Mouse (Mus musculus) yolk sac, embryonic 10.5 days (tissue): ENCODE measurements around the gene Tcf12.

Source experiments
- DNase-seq: peaks from one replicate; pipeline ENCODE4 v3.0.0-alpha.2; 2017; ENCODE audit warnings: low spot score

Gene Tcf12

DNA sequence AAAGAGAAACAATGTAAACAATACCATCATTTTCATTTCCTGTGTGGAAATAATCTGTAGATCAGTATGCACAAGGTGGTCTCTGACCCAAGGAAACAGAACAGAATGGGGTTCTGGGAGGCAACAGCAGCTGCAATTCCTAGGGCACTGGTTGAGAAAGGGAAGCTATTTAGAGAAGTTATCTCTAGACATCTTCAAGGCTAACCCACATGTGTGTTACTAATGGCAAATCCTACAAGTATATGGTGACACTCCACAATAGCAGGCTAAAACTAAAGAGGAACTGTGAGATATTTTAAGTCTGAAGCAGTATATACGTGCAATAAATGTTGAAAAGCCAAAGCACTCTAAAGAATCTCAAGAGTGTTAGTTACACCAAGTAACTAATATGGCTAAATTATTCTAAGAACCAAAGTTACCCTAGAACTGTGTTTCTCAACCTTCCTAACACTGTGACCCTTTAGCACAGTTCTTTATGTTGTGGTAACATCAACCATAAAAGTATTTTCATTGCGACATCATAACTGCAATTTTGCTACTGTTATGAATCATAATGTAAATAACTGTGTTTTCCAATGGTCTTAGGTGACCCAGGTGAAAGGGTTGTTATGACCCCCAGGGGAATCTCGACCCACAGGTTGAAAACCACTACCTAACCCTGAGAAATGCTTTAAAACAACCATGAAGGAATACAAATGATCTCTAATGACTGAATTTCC, 22.6 kb downstream of the Tcf12 start:
- no peak for DNase-seq

DNA sequence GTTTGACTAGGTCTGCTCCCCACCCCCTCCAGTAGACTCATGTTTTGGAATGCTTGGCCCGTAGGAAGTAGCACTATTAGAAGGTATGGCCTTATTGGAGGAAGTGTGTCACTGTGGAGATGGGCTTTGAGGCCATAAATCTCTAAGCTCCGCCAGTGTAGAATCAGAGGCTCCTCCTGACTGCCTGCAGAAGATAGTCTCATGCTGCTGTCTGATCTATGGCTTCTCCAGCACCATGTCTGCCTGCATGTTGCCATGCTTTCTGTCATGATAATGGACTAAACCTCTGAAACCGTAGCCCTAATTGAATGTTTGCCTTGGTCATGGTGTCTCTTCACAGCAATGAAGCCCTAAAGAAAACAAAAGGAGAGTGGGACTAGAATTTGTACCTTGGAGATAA, 26.7 kb downstream of the Tcf12 start:
- DNase-seq: no peak

GRCm38 (mm10) chr9:72084131-72084530, 27.5 kb downstream of the Tcf12 start:
- no peak for DNase-seq

GRCm38 (mm10) chr9:72076158-72076557, 35.5 kb downstream of the Tcf12 start:
- DNase-seq: no peak

- no peak for DNase-seq
These were observed 45.5 kb downstream of the Tcf12 start for GRCm38 (mm10) chr9:72066151-72066550.

- no peak for DNase-seq
These were observed 58.5 kb downstream of the Tcf12 start for GRCm38 (mm10) chr9:72053144-72053543.

- no peak for DNase-seq
These were observed 71.5 kb downstream of the Tcf12 start for GRCm38 (mm10) chr9:72040156-72040555.

DNA sequence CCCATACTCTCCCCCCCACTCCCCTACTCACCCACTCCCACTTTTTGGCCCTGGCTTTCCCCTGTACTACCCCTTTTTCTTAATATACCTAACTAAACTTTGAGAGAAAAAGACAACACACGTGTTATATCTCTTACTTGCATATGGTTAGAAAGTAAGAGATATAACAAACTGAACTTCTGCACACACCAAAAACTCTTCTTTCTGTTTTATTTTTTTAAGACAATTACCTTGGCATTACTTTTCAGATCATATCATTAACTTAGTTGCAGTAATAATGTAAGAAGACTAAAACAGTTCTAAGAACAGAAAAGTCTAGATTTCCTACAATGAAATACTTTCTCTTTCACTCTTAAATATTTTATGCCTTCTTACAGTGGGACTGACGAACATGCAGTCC, 72.3 kb downstream of the Tcf12 start:
- DNase-seq: no peak

DNA sequence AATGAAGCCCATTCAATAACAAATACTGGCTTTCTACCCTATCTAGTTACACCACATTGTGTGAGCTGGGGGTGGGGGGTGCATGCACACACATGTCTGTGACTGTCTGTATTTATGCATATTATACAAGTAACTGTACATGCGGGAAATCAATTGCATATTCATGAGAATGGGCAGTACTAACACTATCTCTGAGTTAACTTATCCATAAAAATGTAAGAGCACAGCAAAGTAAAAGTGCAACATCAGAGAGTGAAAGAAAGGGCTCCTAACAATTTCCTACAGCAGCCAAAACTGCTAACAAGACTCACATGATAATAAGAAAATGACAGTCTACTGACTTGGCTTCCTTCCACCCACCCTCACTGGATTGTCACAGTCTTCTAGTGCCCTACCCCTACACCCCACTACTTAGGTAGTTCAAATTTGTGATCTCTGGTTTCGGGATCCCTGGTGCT, 74.6 kb downstream of the Tcf12 start:
- DNase-seq: no peak

- DNase-seq: no peak
These were observed 75.4 kb downstream of the Tcf12 start for GRCm38 (mm10) chr9:72036257-72036656.

GRCm38 (mm10) chr9:72033271-72033670, 78.4 kb downstream of the Tcf12 start:
- DNase-seq: no peak

- DNase-seq: no peak
These were observed 81.4 kb downstream of the Tcf12 start for GRCm38 (mm10) chr9:72030274-72030673.

- no peak for DNase-seq
These were observed 82.1 kb downstream of the Tcf12 start for GRCm38 (mm10) chr9:72029601-72030000.

DNA sequence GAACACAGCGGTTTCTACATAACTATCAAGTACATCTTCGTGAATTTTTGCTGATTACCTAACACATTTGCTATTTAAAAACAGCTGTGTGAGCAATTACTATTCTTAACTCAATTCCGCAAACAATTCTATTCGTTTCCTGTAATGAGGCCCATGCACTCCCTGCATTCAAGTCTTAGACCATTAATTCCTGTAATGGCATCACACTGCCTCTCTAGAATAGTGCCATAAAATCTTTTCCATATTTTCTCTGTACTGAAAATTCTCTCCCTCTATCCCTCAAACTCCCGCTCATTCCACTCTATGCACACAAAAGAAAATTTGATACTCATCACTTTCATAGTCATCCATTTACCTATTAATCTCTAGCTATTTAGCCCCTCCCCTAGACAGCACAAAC, 88.4 kb downstream of the Tcf12 start:
- no peak for DNase-seq

DNA sequence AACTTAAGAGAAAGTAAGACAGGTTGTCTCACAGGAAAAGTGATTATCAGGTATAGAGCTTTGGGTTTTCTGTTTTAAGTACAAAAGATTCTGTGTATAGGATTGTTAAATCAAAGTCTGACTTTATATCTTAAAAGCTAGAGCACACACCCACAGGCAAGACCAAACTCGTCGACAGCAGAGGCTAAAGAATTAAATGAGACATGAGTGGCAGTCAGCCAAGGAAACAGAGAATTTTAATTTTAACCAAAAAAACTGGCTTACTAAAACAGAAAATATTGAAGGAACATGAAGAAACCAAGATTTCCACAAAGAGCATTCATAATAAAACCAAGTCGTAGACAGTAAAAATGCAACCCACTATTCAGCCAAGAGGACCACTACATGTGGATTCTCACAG, 90.2 kb downstream of the Tcf12 start:
- no peak for DNase-seq

GRCm38 (mm10) chr9:72016021-72016420, 95.7 kb downstream of the Tcf12 start:
- no peak for DNase-seq

DNA sequence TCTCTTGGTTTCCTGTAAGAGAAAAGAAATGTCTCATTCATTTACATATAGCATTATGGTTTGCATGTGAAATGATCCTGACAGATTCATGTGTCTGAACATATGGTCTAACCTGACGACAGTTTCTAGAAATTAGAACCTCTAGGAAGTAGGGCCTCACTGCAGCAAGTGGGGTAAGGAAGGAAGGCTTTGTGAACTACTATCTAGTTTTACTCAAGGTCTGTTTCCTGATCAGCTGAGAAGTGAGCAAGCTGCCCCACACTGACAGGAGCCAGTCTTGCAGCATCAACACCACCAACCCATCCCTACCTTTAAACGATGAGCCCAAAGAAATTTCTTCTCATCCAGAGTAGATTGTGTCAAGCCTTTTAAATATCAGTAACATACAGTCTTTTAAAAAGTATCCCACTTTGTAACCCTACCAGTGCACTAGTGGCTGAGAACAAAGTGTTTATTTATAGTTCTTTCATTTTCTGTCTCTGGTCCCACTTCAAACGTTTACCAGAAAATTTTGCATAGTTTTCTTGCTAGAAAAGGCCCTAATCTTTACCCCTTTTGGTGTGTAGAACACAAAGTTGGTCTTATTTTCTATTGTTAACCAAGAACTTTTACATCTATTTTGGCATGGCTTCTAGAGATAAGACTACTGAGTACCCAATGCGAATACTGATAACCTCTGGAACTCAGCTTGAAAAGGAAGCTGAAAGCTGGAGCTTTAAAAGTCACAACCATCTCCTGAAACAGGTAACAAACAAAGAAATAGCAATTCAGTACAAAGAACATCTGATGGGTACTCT, 96.9 kb downstream of the Tcf12 start:
- no peak for DNase-seq

DNA sequence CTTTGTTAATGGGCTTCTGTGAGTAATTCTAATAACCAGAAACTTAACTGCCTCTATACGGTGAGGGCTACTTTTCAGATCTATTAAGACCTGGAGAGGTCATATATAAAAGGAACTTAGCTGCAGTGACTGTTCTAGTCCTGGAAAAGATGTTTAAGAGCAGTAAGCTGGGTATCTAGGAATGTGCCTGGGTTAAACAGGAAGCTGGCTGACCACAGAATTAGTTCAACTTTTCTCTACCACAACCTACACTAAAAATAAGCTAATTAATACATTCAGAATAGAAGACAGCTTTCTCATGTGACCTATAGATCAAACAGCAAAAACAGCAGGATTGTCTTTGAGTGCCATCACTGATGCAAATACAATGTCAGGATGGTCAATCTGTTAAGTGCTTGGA, 98.1 kb downstream of the Tcf12 start:
- no peak for DNase-seq

DNA sequence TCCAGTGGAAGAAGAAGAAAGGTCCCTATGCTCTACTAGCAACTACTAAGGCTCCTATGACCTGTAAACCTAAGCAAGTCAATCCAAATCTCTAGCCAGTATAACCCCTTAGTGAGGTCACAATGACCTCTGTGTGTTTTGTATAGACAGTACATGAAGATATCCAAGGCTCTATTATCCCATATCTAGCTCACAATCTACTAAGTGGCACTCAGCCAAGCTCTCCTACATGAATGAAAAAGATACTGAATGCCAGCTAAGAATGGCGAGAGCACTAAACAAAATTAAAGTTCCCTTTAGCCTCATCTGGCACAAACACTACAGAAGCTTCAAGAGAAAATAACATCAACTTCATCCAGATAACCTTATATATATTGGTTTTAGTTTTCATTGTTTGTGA, 103.0 kb downstream of the Tcf12 start:
- no peak for DNase-seq

- no peak for DNase-seq
These were observed 120.5 kb downstream of the Tcf12 start for GRCm38 (mm10) chr9:71991147-71991546.

DNA sequence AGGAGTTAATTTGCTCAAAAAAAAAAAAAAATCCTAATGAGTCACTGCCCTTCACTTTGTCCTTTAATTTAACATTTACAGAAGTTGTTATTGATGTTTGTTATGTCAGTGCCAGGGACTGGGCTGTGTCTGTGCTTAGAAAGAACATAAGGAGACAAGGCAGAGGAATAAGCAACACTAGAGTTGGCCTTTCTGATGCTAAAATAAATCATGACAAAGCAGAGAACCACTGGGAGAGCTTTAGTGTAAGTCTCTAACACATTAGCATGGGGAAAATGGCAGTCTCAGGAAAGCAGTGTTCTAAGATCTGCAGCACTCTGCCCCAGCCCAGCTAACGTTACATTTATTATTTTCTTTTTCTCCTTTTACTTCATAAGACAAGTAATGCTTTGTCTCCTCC, 121.3 kb downstream of the Tcf12 start:
- DNase-seq: no peak

- DNase-seq: no peak
These were observed 122.0 kb downstream of the Tcf12 start for GRCm38 (mm10) chr9:71989663-71990062.

DNA sequence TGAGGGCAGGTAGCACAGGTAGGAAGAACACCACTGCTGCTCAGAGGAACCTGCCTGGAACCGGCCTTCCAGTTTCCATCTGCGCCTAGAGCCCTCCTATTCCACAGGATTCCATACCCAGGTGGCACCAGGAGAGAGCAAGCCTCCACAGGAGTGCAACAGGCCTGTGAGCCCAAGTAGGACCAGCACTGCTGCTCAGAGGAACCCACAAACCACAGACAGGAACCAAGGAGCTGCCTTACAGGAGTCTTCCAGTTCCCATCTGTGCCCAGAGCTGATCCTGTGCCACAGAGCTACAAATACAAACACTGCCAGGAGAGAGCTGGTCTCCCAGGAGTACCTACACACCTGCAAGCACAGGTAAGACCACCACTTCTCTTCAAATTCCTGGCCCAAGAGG, 125.0 kb downstream of the Tcf12 start:
- no peak for DNase-seq

DNA sequence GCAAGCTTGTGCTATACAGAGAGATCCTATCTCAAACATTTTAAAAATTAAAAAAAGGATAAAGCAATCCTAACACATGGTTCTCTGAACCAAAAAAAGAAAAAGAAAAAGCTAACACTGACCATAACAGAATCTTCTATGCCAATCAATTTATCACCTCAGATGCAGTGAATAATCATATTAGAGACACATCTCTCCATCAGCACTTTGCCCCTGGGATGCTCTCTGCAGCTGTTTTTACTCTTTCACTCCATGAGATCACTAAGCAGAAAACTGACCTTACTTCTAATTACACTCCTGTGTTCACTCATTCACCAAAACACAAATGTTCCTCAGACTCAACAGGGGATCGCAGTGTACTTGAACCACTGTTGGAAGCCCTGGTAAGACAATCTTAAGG, 128.8 kb downstream of the Tcf12 start:
- DNase-seq: no peak
